Mouse (Mus musculus): ENCODE results near the gene Slc25a20. TPM values are rescaled to one million over a fixed set of nuclear protein-coding genes. Genes with fewer than 3 reads are reported as not detected.
"Not testable (repeated sequence)": the region's sequence is repeated elsewhere in the genome, so short reads cannot be mapped to it uniquely, and the experiment has no call there.

The Slc25a20 gene
- polyA plus RNA-seq, 1 experiment from 2014 or later = 38.6 TPM

DNA sequence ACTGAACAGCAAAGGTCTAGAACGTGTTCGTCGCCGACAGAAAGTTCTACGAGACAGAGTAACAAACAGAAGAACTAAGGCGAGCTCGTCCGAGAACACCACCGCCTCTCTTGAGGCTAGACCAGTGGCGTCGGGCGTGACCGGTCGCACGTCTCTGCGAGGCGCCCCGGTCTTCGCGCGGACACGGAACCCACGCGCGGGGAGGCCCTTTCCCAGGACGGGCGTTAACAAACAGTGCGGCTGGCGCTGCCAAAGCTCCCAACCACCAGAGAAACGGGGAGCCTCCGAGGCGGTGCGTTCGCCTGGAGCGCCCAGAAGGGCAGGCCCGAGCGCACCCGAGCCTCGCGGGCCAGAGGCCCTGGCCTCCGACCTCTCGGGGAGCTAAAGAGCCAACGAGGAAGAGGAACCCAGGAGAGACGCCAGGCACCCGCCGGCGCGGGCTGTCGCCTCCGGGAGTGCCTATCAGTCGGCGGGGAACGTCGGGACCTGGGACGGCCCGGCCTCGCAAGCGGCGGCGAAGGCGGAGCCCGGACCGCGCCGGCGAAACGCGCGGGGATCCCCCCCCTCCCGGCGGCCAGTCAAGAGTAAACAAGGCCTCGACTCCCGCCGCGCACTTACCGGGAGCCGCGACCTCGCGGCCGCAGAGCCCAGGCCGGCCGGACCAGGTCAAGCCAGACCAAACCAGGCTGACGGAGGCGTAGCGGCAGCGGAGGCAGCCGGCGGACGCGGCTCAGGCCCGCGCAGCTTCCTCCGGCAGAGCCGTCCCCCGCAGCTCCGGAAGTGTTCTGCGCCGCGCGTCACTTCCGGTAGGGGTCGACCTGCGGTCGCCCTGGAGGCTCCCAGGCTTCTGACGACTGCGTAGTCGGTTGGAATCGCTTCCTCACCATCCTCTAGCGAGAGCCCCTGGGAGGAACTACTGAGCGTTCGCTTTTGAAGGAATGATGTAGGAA lies 13.0 kb upstream of the Slc25a20 start, which contains the start of gene Arih2:
Gene Arih2, minus strand, starts transcription at position 776 of the 950 bp plus-strand sequence.
- H3K9ac ChIP-seq (replicated peaks) = peak within 1 kb of the TSS; percentile 72
- peak within 1 kb of the TSS; percentile 92 for H3K4me3 ChIP-seq
- H3K36me3 ChIP-seq = no peaks in the 10 kb centered on the region
- peaks cover 16% of the 10 kb centered on the region for H3K4me1 ChIP-seq
- H3K9me3 ChIP-seq = no peaks in the 10 kb centered on the region
- peak within 1 kb of the TSS; percentile 88 for H3K27ac ChIP-seq (replicated peaks)
- WGBS = under 1% methylated on average over 109 of the region's 112 CpGs
- ATAC-seq (ENCODE audit: low FRiP score, low read depth) = peak; percentile 98
- peak within 1 kb of the TSS; percentile 91 for H3K4me2 ChIP-seq (replicated peaks)
- H3K27me3 ChIP-seq = no peaks in the 10 kb centered on the region

- peak overlapping the region; percentile 88 for H3K27ac ChIP-seq (replicated peaks)
- H3K36me3 ChIP-seq = no peaks in the 10 kb centered on the region
- H3K4me3 ChIP-seq = peak overlapping the region; percentile 92
- no peaks in the 10 kb centered on the region for H3K27me3 ChIP-seq
- ATAC-seq (ENCODE audit: low FRiP score, low read depth) = no peak; the same call in none of the 2 replicates
- peak overlapping the region; percentile 72 for H3K9ac ChIP-seq (replicated peaks)
- H3K4me1 ChIP-seq = peaks cover 16% of the 10 kb centered on the region
- WGBS = 33% methylated on average over 29 of the region's 29 CpGs
- no peaks in the 10 kb centered on the region for H3K9me3 ChIP-seq
- H3K4me2 ChIP-seq (replicated peaks) = peak overlapping the region; percentile 91
Observed at GRCm38 (mm10) chr9:108649561-108650440, 12.1 kb upstream of the Slc25a20 start.

GRCm38 (mm10) chr9:108654566-108655464 lies 7.1 kb upstream of the Slc25a20 start:
- H3K9me3 ChIP-seq = no peaks in the 10 kb centered on the region
- no peak overlapping the region for H3K4me2 ChIP-seq (replicated peaks)
- H3K27me3 ChIP-seq = no peaks in the 10 kb centered on the region
- H3K4me1 ChIP-seq = peaks cover 4% of the 10 kb centered on the region
- no peak overlapping the region for H3K9ac ChIP-seq (replicated peaks)
- no peaks in the 10 kb centered on the region for H3K36me3 ChIP-seq
- H3K4me3 ChIP-seq = no peak overlapping the region
- WGBS = 80% methylated on average over 10 of the region's 10 CpGs
- no peak overlapping the region for H3K27ac ChIP-seq (replicated peaks)
- no peak for ATAC-seq (ENCODE audit: low FRiP score, low read depth)

- H3K9ac ChIP-seq (replicated peaks); H3K4me3 ChIP-seq; H3K4me2 ChIP-seq (replicated peaks); H3K27ac ChIP-seq (replicated peaks); H3K36me3 ChIP-seq; H3K4me1 ChIP-seq; H3K9me3 ChIP-seq; H3K27me3 ChIP-seq; ATAC-seq (ENCODE audit: low FRiP score, low read depth): not testable (repeated sequence)
- WGBS = 82% methylated on average over 7 of the region's 7 CpGs
Observed at GRCm38 (mm10) chr9:108655865-108656264, 6.0 kb upstream of the Slc25a20 start.

- H3K9me3 ChIP-seq = no peaks in the 10 kb centered on the region
- 50% methylated on average over 6 of the region's 6 CpGs for WGBS
- H3K4me2 ChIP-seq (replicated peaks) = peak overlapping the region; percentile 82
- H3K36me3 ChIP-seq = no peaks in the 10 kb centered on the region
- H3K27me3 ChIP-seq = no peaks in the 10 kb centered on the region
- H3K4me1 ChIP-seq = peaks cover 11% of the 10 kb centered on the region
- no peak for ATAC-seq (ENCODE audit: low FRiP score, low read depth)
- H3K4me3 ChIP-seq = peak overlapping the region; percentile 64
- H3K27ac ChIP-seq (replicated peaks) = no peak overlapping the region
- peak overlapping the region; percentile 69 for H3K9ac ChIP-seq (replicated peaks)
Observed at GRCm38 (mm10) chr9:108662660-108663059, 772 bp downstream of the Slc25a20 start.

DNA sequence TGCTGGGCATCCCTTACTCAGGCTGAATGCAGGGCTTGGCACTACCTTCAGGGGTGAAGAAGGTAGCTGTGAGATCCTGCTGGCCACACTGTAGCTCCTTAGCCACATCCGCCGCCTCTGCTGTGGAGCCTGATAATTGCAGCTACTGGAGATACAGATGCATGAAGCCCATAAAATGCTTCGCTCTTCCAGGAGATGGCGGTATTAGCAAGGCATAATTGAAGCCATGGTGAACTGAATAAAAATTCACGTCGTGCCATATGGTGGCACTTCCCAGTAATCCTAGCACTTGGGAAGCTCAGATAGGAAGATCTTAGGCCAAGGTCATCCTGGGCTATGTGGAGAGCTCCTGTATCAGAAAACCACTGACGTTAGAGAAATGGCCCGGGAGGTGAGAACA lies 8.0 kb downstream of the Slc25a20 start:
- no peak overlapping the region for H3K27ac ChIP-seq (replicated peaks)
- no peaks in the 10 kb centered on the region for H3K4me1 ChIP-seq
- H3K36me3 ChIP-seq = peaks cover 40% of the 10 kb centered on the region
- no peak overlapping the region for H3K9ac ChIP-seq (replicated peaks)
- no peaks in the 10 kb centered on the region for H3K27me3 ChIP-seq
- WGBS = 58% methylated on average over 8 of the region's 8 CpGs
- H3K9me3 ChIP-seq = no peaks in the 10 kb centered on the region
- no peak for ATAC-seq (ENCODE audit: low FRiP score, low read depth)
- H3K4me2 ChIP-seq (replicated peaks) = no peak overlapping the region
- no peak overlapping the region for H3K4me3 ChIP-seq

GRCm38 (mm10) chr9:108673151-108673550 lies 11.3 kb downstream of the Slc25a20 start:
- no peak overlapping the region for H3K4me3 ChIP-seq
- WGBS = 45% methylated on average over 2 of the region's 2 CpGs
- no peak overlapping the region for H3K27ac ChIP-seq (replicated peaks)
- H3K4me2 ChIP-seq (replicated peaks) = no peak overlapping the region
- no peaks in the 10 kb centered on the region for H3K9me3 ChIP-seq
- H3K9ac ChIP-seq (replicated peaks) = no peak overlapping the region
- peaks cover 44% of the 10 kb centered on the region for H3K36me3 ChIP-seq
- H3K4me1 ChIP-seq = no peaks in the 10 kb centered on the region
- no peak for ATAC-seq (ENCODE audit: low FRiP score, low read depth)
- H3K27me3 ChIP-seq = no peaks in the 10 kb centered on the region

DNA sequence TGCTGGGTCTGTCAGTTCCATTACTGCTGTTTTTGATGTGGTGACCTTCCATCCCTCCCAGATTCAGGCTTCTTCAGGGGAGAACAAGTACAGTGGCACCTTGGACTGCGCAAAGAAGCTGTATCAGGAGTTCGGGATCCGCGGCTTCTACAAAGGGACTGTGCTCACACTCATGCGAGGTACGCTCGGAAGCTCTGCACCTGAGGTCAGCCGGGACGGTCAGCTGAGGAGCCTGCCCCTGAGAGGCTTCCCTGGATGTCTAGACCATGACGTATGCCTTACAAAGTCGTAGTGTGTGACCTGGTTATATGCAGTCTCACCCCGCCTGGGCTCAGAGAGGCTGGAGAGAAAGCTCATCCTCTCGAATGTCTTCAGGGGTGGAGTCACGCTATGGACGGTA lies 18.1 kb downstream of the Slc25a20 start:
- Histone ChIP-seq H3K4me3 (no peak overlapping the region), H3K9ac (replicated peaks) (no peak overlapping the region), H3K9me3 (no peaks in the 10 kb centered on the region), H3K27ac (replicated peaks) (no peak overlapping the region), H3K27me3 (no peaks in the 10 kb centered on the region), H3K4me1 (no peaks in the 10 kb centered on the region), H3K36me3 (peaks cover 40% of the 10 kb centered on the region), H3K4me2 (replicated peaks) (no peak overlapping the region)
- 90% methylated on average over 15 of the region's 15 CpGs for WGBS
- ATAC-seq (ENCODE audit: low FRiP score, low read depth) = no peak

- Histone ChIP-seq H3K4me1 (peaks cover 34% of the 10 kb centered on the region), H3K4me3 (no peak overlapping the region), H3K4me2 (replicated peaks) (no peak overlapping the region), H3K27me3 (peaks cover 15% of the 10 kb centered on the region), H3K27ac (replicated peaks) (peak overlapping the region; percentile 25), H3K9me3 (no peaks in the 10 kb centered on the region), H3K36me3 (peaks cover 17% of the 10 kb centered on the region), H3K9ac (replicated peaks) (no peak overlapping the region)
- ATAC-seq (ENCODE audit: low FRiP score, low read depth) = peak; percentile 25; the same call in 1 of the 2 replicates
- 30% methylated on average over 4 of the region's 4 CpGs for WGBS
Observed at GRCm38 (mm10) chr9:108686475-108686887, 24.6 kb downstream of the Slc25a20 start.

GRCm38 (mm10) chr9:108687181-108687580 lies 25.3 kb downstream of the Slc25a20 start:
- Histone ChIP-seq H3K27me3 (peaks cover 17% of the 10 kb centered on the region), H3K36me3 (peaks cover 14% of the 10 kb centered on the region), H3K9ac (replicated peaks) (no peak overlapping the region), H3K9me3 (no peaks in the 10 kb centered on the region), H3K4me1 (peaks cover 38% of the 10 kb centered on the region), H3K4me3 (no peak overlapping the region), H3K27ac (replicated peaks) (0 out of 2 replicates have a peak overlapping the region, but pooled peaks have one; percentile 25), H3K4me2 (replicated peaks) (no peak overlapping the region)
- no peak for ATAC-seq (ENCODE audit: low FRiP score, low read depth)
- 74% methylated on average over 6 of the region's 6 CpGs for WGBS

DNA sequence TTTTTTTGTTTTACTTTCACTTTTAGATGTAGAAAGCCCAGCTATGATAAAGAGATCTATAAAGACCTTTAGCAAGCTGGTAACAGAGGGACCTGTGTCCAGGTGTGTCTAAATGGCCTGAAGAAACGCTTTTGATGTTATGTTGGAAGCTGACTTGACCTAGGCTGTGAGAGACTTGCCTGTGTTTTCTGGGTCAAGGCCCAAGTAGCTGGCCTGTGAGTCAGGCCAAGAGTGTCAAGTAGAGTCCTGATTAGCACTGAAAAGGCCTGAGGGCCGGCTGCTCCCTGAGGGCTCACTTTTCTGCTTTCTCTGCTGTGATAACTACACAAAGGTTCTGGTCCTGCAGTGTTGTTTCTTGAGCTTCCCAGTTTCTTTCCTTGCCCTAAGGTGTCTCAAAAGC lies 25.8 kb downstream of the Slc25a20 start:
- H3K9me3 ChIP-seq = no peaks in the 10 kb centered on the region
- WGBS = 64% methylated on average over 2 of the region's 2 CpGs
- no peak for ATAC-seq (ENCODE audit: low FRiP score, low read depth)
- H3K27ac ChIP-seq (replicated peaks) = no peak overlapping the region
- H3K36me3 ChIP-seq = peaks cover 9% of the 10 kb centered on the region
- H3K9ac ChIP-seq (replicated peaks) = no peak overlapping the region
- H3K4me2 ChIP-seq (replicated peaks) = no peak overlapping the region
- peaks cover 38% of the 10 kb centered on the region for H3K4me1 ChIP-seq
- peaks cover 17% of the 10 kb centered on the region for H3K27me3 ChIP-seq
- no peak overlapping the region for H3K4me3 ChIP-seq
